Mouse (Mus musculus) liver, postnatal 0 days (tissue): ENCODE data around the gene Smox.

Experiments used
- CTCF ChIP-seq: sonication (generic); IDR thresholded peaks from 2 replicates; pipeline ENCODE4 v1.5.1; 2016; ENCODE audit warnings: antibody characterized with exemption, low read depth
- EP300 ChIP-seq: IDR thresholded peaks from 2 replicates; pipeline ENCODE4 v1.6.1; 2016; ENCODE audit warnings: antibody characterized with exemption, low read depth, mild to moderate bottlenecking

GRCm38 (mm10) chr2:131530623-131531008 lies 39.3 kb downstream of the Smox start:
- TF ChIP-seq CTCF (peak; percentile 80), EP300 (no peak)
